ENCODE assay signal across 23 mouse cellular contexts in the genomic region with DNA sequence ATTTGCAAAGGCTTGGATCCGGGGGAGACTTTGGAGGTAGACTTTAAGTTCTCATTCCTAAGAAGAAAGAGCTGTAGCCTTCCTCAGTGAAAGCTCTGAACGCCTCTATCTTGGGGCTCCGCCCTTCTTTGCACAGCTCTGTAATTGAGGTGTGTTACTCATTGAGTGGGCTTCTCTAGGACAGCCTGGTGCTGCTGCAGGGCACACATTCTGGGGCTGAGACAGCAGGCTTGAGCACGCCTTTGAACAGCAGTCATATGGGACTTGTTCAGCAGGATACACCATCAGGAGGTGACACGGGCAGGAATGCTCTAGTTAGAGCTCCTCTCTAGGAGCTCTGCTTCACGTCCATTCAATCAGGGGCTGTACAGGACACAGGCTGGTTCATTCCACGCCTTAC. TPM values are rescaled to one million over a fixed set of nuclear protein-coding genes. Genes with fewer than 3 reads are reported as not detected.
DNase-seq lines count a peak whose midpoint lies in the region; ATAC-seq and TF ChIP-seq lines count a peak whose summit lies in the region.
"Had no signal": no experiment of that assay in that cellular context is flagged by ENCODE, and none has a peak within 500 bp of the region (broad histone marks: within the 10 kb centered on the region; RNA-seq: fewer than 3 reads in every experiment).

No protein-coding gene starts in this region.

- 79% methylated on average over 7 of the region's 7 CpGs for WGBS in limb, embryonic 11.5 days
- 92% methylated on average over 7 of the region's 7 CpGs for WGBS in limb, embryonic 10.5 days
- 77% methylated on average over 7 of the region's 7 CpGs for WGBS in embryonic facial prominence, embryonic 14.5 days
- WGBS in limb, embryonic 14.5 days, result 80% methylated on average over 7 of the region's 7 CpGs
- 77% methylated on average over 7 of the region's 7 CpGs for WGBS in stomach, embryonic 16.5 days

- no peak overlapping the region for H3K4me3 ChIP-seq in limb, embryonic 11.5 days (ENCODE audit: low read depth, low read length)
- H3K4me3 ChIP-seq in limb, embryonic 10.5 days, result no peak overlapping the region
- no peak overlapping the region for H3K4me3 ChIP-seq in embryonic facial prominence, embryonic 14.5 days (ENCODE audit: low read depth, low read length)
- no peak overlapping the region for H3K4me3 ChIP-seq in limb, embryonic 14.5 days (replicated peaks; ENCODE audit: low read length)
- H3K4me3 ChIP-seq in stomach, embryonic 16.5 days (replicated peaks; ENCODE audit: low read length), result no peak overlapping the region
- H3K4me3 ChIP-seq: forebrain, embryonic 12.5 days; gastrocnemius, adult 2 months; hindbrain, embryonic 13.5 days had no signal

- no peak overlapping the region for H3K4me2 ChIP-seq in limb, embryonic 11.5 days (ENCODE audit: low read depth, severe bottlenecking)
- no peak overlapping the region for H3K4me2 ChIP-seq in embryonic facial prominence, embryonic 14.5 days (ENCODE audit: low read depth, low read length)
- H3K4me2 ChIP-seq in limb, embryonic 14.5 days (replicated peaks; ENCODE audit: low read depth, low read length, severe bottlenecking), result no peak overlapping the region
- H3K4me2 ChIP-seq in stomach, embryonic 16.5 days (ENCODE audit: low read depth, low read length), result no peak overlapping the region
- H3K4me2 ChIP-seq: forebrain, embryonic 12.5 days; hindbrain, embryonic 13.5 days had no signal

- TF ChIP-seq POLR2A in limb, embryonic 14.5 days (IDR thresholded peaks at IDR 0.05; ENCODE audit: borderline replicate concordance, extremely low read depth, insufficient read depth, insufficient read length), result no peak

- H3K27ac ChIP-seq in limb, embryonic 11.5 days (replicated peaks; ENCODE audit: low read depth, low read length), result no peak overlapping the region
- no peak overlapping the region for H3K27ac ChIP-seq in limb, embryonic 10.5 days
- H3K27ac ChIP-seq in embryonic facial prominence, embryonic 14.5 days (replicated peaks; ENCODE audit: low read depth, low read length), result no peak overlapping the region
- no peak overlapping the region for H3K27ac ChIP-seq in limb, embryonic 14.5 days (replicated peaks; ENCODE audit: low read depth, low read length)
- peak overlapping the region; percentile 52; the same call in 1 of the 2 replicates for H3K27ac ChIP-seq in stomach, embryonic 16.5 days (ENCODE audit: low read length)
- H3K27ac ChIP-seq: forebrain, embryonic 12.5 days; gastrocnemius, adult 2 months; hindbrain, embryonic 13.5 days; hindbrain, postnatal 0 days had no signal

- DNase-seq in limb, embryonic 11.5 days (ENCODE audit: low spot score), result peak; percentile 22
- no peak for DNase-seq in limb, embryonic 10.5 days (ENCODE audit: low spot score)
- DNase-seq in embryonic facial prominence, embryonic 14.5 days (ENCODE audit: low spot score), result peak; percentile 61
- DNase-seq in limb, embryonic 14.5 days (ENCODE audit: low spot score), result peak; percentile 15
- no peak for DNase-seq in urinary bladder, adult 2 months (ENCODE audit: low spot score)
- no peak for DNase-seq in kidney, postnatal 14 days
- DNase-seq in right cerebral cortex, adult 18-20 months, result no peak
- DNase-seq: adrenal gland, postnatal 10 days; B cell, adult 2 months; cerebellum, adult 11-12 months; cerebellum, adult 9-10 months; cerebellum, postnatal 25 days; forebrain, postnatal 0 days; gastrocnemius, adult 2 months; gastrocnemius, postnatal 36 days; heart, adult 11 months; heart, postnatal 14 days had no signal

- no peaks in the 10 kb centered on the region for H3K4me1 ChIP-seq in limb, embryonic 11.5 days (ENCODE audit: control insufficient read depth, insufficient read depth, low read length)
- H3K4me1 ChIP-seq in limb, embryonic 10.5 days, result no peaks in the 10 kb centered on the region
- no peaks in the 10 kb centered on the region for H3K4me1 ChIP-seq in embryonic facial prominence, embryonic 14.5 days (ENCODE audit: control insufficient read depth, insufficient read depth, low read length)
- no peaks in the 10 kb centered on the region for H3K4me1 ChIP-seq in limb, embryonic 14.5 days (ENCODE audit: control insufficient read depth, insufficient read depth, low read length)
- H3K4me1 ChIP-seq in stomach, embryonic 16.5 days (ENCODE audit: control insufficient read depth, insufficient read depth, low read length), result no peaks in the 10 kb centered on the region
- H3K4me1 ChIP-seq: forebrain, embryonic 12.5 days; hindbrain, embryonic 13.5 days had no signal

- H3K36me3 ChIP-seq in limb, embryonic 11.5 days (ENCODE audit: control insufficient read depth, insufficient read depth, low read length), result peaks cover 15% of the 10 kb centered on the region
- H3K36me3 ChIP-seq in limb, embryonic 10.5 days, result peaks cover 89% of the 10 kb centered on the region
- H3K36me3 ChIP-seq in embryonic facial prominence, embryonic 14.5 days (ENCODE audit: control insufficient read depth, insufficient read depth, low read length), result peaks cover 68% of the 10 kb centered on the region
- H3K36me3 ChIP-seq in limb, embryonic 14.5 days (ENCODE audit: control insufficient read depth, insufficient read depth, low read length), result peaks cover 56% of the 10 kb centered on the region
- H3K36me3 ChIP-seq in stomach, embryonic 16.5 days (ENCODE audit: control insufficient read depth, insufficient read depth, low read length), result peaks cover 4% of the 10 kb centered on the region; the same call in 1 of the 2 replicates

- no peak for ATAC-seq in limb, embryonic 11.5 days (ENCODE audit: insufficient number of reproducible peaks, low FRiP score, low TSS enrichment, low read depth)
- peak; percentile 76 for ATAC-seq in embryonic facial prominence, embryonic 14.5 days (ENCODE audit: low read depth)
- ATAC-seq in limb, embryonic 14.5 days (ENCODE audit: low FRiP score, low read depth), result no peak
- peak; percentile 60; the same call in 1 of the 2 replicates for ATAC-seq in stomach, embryonic 16.5 days (ENCODE audit: insufficient read depth, low FRiP score)
- ATAC-seq: CD4-positive, CD25-positive, alpha-beta regulatory T cell, adult 4 months; forebrain, postnatal 0 days; hindbrain, postnatal 0 days had no signal

- H3K9ac ChIP-seq in limb, embryonic 11.5 days (ENCODE audit: low read length), result no peak overlapping the region
- no peak overlapping the region for H3K9ac ChIP-seq in embryonic facial prominence, embryonic 14.5 days (ENCODE audit: low read depth, low read length)
- H3K9ac ChIP-seq in limb, embryonic 14.5 days (ENCODE audit: low read depth, low read length, severe bottlenecking), result no peak overlapping the region
- no peak overlapping the region for H3K9ac ChIP-seq in stomach, embryonic 16.5 days (ENCODE audit: low read length)
- H3K9ac ChIP-seq: forebrain, embryonic 12.5 days; forebrain, postnatal 0 days; hindbrain, embryonic 13.5 days had no signal

- no peaks in the 10 kb centered on the region for H3K27me3 ChIP-seq in limb, embryonic 11.5 days (ENCODE audit: control insufficient read depth, insufficient read depth, low read length)
- H3K27me3 ChIP-seq in limb, embryonic 10.5 days (ENCODE audit: low read depth, poor library complexity, severe bottlenecking), result no peaks in the 10 kb centered on the region
- H3K27me3 ChIP-seq in embryonic facial prominence, embryonic 14.5 days (replicated peaks; ENCODE audit: control insufficient read depth, insufficient read depth, low read length), result no peaks in the 10 kb centered on the region
- no peaks in the 10 kb centered on the region for H3K27me3 ChIP-seq in limb, embryonic 14.5 days (ENCODE audit: control insufficient read depth, insufficient read depth, low read length)
- no peaks in the 10 kb centered on the region for H3K27me3 ChIP-seq in stomach, embryonic 16.5 days (ENCODE audit: control insufficient read depth, insufficient read depth, low read length)
- H3K27me3 ChIP-seq: forebrain, embryonic 12.5 days; hindbrain, embryonic 13.5 days had no signal

- H3K9me3 ChIP-seq in limb, embryonic 11.5 days (ENCODE audit: control insufficient read depth, low read length), result no peaks in the 10 kb centered on the region
- no peaks in the 10 kb centered on the region for H3K9me3 ChIP-seq in limb, embryonic 10.5 days (replicated peaks)
- H3K9me3 ChIP-seq in embryonic facial prominence, embryonic 14.5 days (ENCODE audit: control insufficient read depth, low read length), result no peaks in the 10 kb centered on the region
- H3K9me3 ChIP-seq in limb, embryonic 14.5 days (ENCODE audit: control insufficient read depth, low read length), result no peaks in the 10 kb centered on the region
- H3K9me3 ChIP-seq in stomach, embryonic 16.5 days (replicated peaks; ENCODE audit: control insufficient read depth, low read length), result no peaks in the 10 kb centered on the region
- H3K9me3 ChIP-seq: forebrain, embryonic 12.5 days; G1E; hindbrain, embryonic 13.5 days had no signal

RNA-seq across cellular contexts. Expression of a gene that starts 22.5 kb away (rescaled TPM):
- polyA plus RNA-seq in limb, embryonic 11.5 days (2014; fragmentation: Nextera tagmentation; extraction: Ambion mirVana), result 28.4 and 29.6 TPM in 2 replicates
- 23.7 and 26.6 TPM in 2 replicates for polyA plus RNA-seq in limb, embryonic 10.5 days (2016; fragmentation: Nextera tagmentation; extraction: Ambion mirVana)
- polyA plus RNA-seq in embryonic facial prominence, embryonic 14.5 days (2014; fragmentation: Nextera tagmentation; extraction: Ambion mirVana), result 23.0 and 24.9 TPM in 2 replicates
- polyA plus RNA-seq in limb, embryonic 14.5 days (2012; rRNA removed), result 22.2 and 23.9 TPM in 2 replicates
- polyA plus RNA-seq in limb, embryonic 14.5 days (2014; fragmentation: Nextera tagmentation; extraction: Ambion mirVana), result 27.1 and 30.2 TPM in 2 replicates
- 17.2 and 18.7 TPM in 2 replicates for polyA plus RNA-seq in stomach, embryonic 16.5 days (2015; fragmentation: Nextera tagmentation; extraction: Ambion mirVana)
- 18.1 and 25.5 TPM in 2 replicates for polyA plus RNA-seq in urinary bladder, adult 2 months (2012; rRNA removed)

Comparison
In these comparisons a context has a peak if more than half of its experiments do, and no peak if none do; other contexts are left out.
1. DNase-seq: peak in limb, embryonic 11.5 days (single experiment), embryonic facial prominence, embryonic 14.5 days (single experiment) and limb, embryonic 14.5 days (single experiment); none in limb, embryonic 10.5 days (single experiment), urinary bladder, adult 2 months (single experiment), kidney, postnatal 14 days (single experiment) and right cerebral cortex, adult 18-20 months (single experiment).
2. ATAC-seq: peak in embryonic facial prominence, embryonic 14.5 days (single experiment) and stomach, embryonic 16.5 days (single experiment); none in limb, embryonic 11.5 days (single experiment) and limb, embryonic 14.5 days (single experiment).